Mouse (Mus musculus) testis, postnatal 10 days (tissue): ENCODE measurements at regions not wholly inside any gene's neighbourhood (a gene's known extent, or its start where the extent isn't known, plus 50 kb on each side); places are given as distances from the start of the nearest gene placed in this dataset.

ENCODE experiments used
- DNase-seq: peaks from one replicate; pipeline ENCODE4 v3.0.0; 2021; ENCODE audit warnings: low spot score

- no peak for DNase-seq
These were observed 448.2 kb downstream of the Tdrd3 start for GRCm38 (mm10) chr14:87864388-87865215.

DNA sequence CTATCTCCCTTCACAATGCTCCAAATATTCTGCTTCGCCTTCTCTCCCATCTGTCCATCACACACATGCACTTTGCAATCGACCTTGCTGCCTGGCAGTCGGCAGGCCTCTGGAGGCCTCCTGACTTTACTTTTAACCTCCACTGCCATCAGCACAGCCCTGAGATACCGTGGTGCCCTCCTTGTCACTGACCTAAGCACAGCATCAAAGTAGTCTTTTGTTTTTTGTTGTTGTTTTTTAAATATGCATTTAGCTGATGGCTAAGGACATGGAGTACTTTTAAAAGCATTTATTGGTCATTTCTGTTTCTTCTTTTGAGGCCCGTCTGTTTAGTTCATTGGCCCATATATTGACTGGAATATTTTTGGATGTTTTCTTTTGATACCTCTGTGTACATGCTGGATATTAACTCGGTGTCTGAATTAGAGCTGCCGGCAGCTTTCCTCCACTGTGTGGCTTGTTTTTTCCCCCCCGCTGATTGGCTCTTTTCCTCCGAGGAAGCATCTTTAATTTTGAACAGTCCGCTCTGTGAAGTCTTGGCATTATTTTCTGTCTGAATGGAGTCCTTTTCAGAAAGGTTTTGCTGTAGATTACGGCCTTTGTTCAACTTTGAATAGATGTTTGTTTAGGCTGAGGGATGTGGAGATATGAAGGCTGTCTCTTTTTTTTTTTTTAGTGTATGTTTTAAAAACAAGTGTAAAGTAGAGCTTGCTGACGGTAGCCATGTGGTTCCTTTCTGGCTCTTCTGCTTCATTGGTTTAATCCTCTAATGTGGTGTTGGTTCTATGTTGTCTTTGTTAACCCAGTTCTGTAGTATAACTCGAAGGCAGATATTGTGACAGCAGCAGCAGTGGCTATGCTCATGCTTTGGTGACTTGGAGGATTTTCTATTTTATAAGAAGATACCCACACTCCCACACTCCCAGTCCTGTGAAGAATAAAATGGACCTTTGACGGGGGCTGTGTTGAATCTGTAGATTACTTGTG lies 449.1 kb downstream of the Tdrd3 start:
- DNase-seq, result no peak

DNA sequence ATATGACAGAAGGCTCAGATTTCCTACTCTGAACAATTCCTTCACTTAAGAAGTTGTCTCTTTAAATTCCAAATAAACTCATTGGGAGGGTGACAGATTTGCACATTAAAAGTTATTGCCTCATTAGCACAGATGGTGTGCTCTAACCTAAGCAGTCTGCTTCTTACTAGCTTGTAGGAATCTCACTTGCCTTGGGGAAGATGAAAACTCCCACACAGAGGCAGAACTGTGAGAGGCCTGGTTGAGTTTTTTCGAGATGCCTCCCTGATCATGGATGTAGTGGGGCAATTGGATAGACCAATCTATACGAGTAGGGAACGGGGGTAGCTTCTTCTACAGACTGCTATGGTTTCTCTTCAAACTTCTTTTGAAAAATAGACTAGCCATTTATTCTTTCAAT lies 485.3 kb downstream of the Tdrd3 start:
- no peak for DNase-seq

- no peak for DNase-seq
These were observed 486.0 kb downstream of the Tdrd3 start for GRCm38 (mm10) chr14:87902416-87902815.
